Mouse (Mus musculus) embryonic facial prominence, embryonic 14.5 days (tissue): ENCODE measurements around the gene Ly6f. TPM values are rescaled to one million over a fixed set of nuclear protein-coding genes. Genes with fewer than 3 reads are reported as not detected.

ENCODE experiments used
- ATAC-seq: fragments of 200-750 bp; cut with Nextera tagmentation; 2 replicates; pipeline ENCODE4 v1.8.0; 2017; ENCODE audit warnings: low read depth, moderate number of reproducible peaks, moderate TSS enrichment
- DNase-seq: peaks from one replicate; pipeline ENCODE4 v3.0.0-alpha.2; 2015; ENCODE audit warnings: low spot score
- H3K27ac ChIP-seq: fragments of 300-500 bp; sonication (generic); replicated peaks from 2 replicates; pipeline ENCODE4 v1.5.1; 2014; ENCODE audit warnings: low read depth, mild to moderate bottlenecking, low read length, moderate library complexity
- H3K27me3 ChIP-seq: fragments of 300-500 bp; sonication (generic); replicated peaks from 2 replicates; pipeline ENCODE4 v1.6.1; 2014; ENCODE audit warnings: low read length; ENCODE audit not compliant: control insufficient read depth, insufficient read depth
- H3K36me3 ChIP-seq: fragments of 300-500 bp; sonication (generic); 2 replicates; pipeline ENCODE4 v1.6.1; 2014; ENCODE audit warnings: low read length, mixed read lengths; ENCODE audit not compliant: control insufficient read depth, insufficient read depth
- H3K4me1 ChIP-seq: fragments of 300-500 bp; sonication (generic); 2 replicates; pipeline ENCODE4 v1.6.1; 2014; ENCODE audit warnings: antibody characterized with exemption, low read length; ENCODE audit not compliant: control insufficient read depth, insufficient read depth
- H3K4me2 ChIP-seq: fragments of 300-500 bp; sonication (generic); 2 replicates; pipeline ENCODE4 v1.6.1; 2014; ENCODE audit warnings: low read depth, mild to moderate bottlenecking, low read length, moderate library complexity, mixed read lengths
- H3K4me3 ChIP-seq: fragments of 300-500 bp; sonication (generic); 2 replicates; pipeline ENCODE4 v1.5.1; 2014; ENCODE audit warnings: low read depth, mild to moderate bottlenecking, low read length
- H3K9ac ChIP-seq: fragments of 300-500 bp; sonication (generic); 2 replicates; pipeline ENCODE4 v1.6.1; 2014; ENCODE audit warnings: low read depth, mild to moderate bottlenecking, low read length, moderate library complexity, mixed read lengths
- H3K9me3 ChIP-seq: fragments of 300-500 bp; sonication (generic); 2 replicates; pipeline ENCODE4 v1.6.1; 2016; ENCODE audit warnings: low read length; ENCODE audit not compliant: control insufficient read depth
- WGBS: fragments of 180-500 bp; shearing (Covaris S2); extraction: QIAGEN DNeasy Blood & Tissue Kit; methylation state at CpG from one replicate; pipeline ENCODE4 v1.1.7; 2014; 5-methylcytosine and 5-hydroxymethylcytosine counted together
- polyA plus RNA-seq: library from polyadenylated mRNA; unstranded; fragments of >200 nt; fragmentation: Nextera tagmentation; extraction: Ambion mirVana; gene quantifications from 2 replicates; pipeline ENCODE4 v1.2.1, GENCODE M21; 2014

Ly6f gene
- not detected in 2 replicates for polyA plus RNA-seq

DNA sequence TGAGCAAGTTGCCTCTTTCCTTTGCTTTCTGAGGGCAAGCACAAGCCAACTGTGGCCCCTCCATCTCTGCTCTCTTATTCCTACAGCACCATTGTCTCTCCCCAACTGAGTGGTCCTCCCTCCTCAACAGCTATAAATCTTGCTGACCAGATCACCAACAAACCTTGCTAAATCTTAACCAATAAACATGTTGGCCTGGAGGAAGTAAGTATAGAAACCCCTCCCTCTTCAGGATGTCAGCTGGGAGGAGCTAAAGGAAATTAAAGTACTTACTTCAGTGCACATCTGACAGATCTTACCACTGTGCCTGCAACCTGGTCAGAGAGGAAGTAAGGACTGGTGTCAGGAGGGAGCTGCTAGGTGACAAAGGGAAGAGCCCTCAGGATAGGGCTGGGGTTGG is at the start of gene Ly6f:
Gene Ly6f (plus strand): TSS at position 301 of the 400 bp plus-strand sequence.
- Histone ChIP-seq H3K9me3 (no peaks in the 10 kb centered on the region), H3K27me3 (no peaks in the 10 kb centered on the region), H3K4me3 (no peak within 1 kb of the TSS), H3K4me1 (no peaks in the 10 kb centered on the region), H3K4me2 (no peak within 1 kb of the TSS), H3K27ac (no peak within 1 kb of the TSS), H3K9ac (no peak within 1 kb of the TSS), H3K36me3 (no peaks in the 10 kb centered on the region)
- no peak for ATAC-seq
- no peak for DNase-seq

GRCm38 (mm10) chr15:75221942-75222341 is 46.3 kb upstream of the Ly6f start:
- no peak overlapping the region for H3K4me2 ChIP-seq
- ATAC-seq (no peak), DNase-seq (no peak)
- no peak overlapping the region for H3K4me3 ChIP-seq
- H3K9me3 ChIP-seq = no peaks in the 10 kb centered on the region
- H3K36me3 ChIP-seq = no peaks in the 10 kb centered on the region
- H3K27ac ChIP-seq = no peak overlapping the region
- no peak overlapping the region for H3K9ac ChIP-seq
- H3K27me3 ChIP-seq = no peaks in the 10 kb centered on the region
- H3K4me1 ChIP-seq = no peaks in the 10 kb centered on the region

DNA sequence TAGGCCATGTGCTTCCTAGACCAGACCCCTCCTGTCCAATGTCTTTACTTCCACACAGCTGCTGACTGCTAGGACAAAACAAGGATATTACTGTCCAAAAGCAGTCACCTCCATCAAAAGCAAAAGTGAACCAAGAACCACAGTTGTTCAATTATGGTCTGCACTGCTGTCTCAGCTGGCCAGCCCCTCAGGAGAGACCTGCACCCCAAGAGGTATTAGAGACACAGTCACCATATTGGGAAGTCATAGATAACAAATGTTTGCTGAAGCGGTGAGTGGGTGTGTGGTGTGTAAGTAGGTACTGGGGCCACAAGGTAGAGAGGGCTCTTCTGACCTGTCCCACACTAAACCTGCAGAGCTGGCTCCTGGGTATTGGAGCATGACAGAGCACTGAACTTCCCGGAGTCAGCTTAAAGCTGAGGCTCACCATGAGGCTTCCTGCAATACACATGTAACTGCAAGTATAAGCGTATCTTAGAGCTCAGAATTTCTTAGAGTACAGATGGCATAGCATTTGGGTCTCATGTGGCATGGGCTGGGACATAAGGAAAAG is 30.4 kb upstream of the Ly6f start:
- no peak for DNase-seq
- no peaks in the 10 kb centered on the region for H3K9me3 ChIP-seq
- no peak for ATAC-seq
- H3K9ac ChIP-seq = no peak overlapping the region
- H3K27me3 ChIP-seq = no peaks in the 10 kb centered on the region
- H3K4me2 ChIP-seq = no peak overlapping the region
- no peaks in the 10 kb centered on the region for H3K4me1 ChIP-seq
- no peaks in the 10 kb centered on the region for H3K36me3 ChIP-seq
- H3K4me3 ChIP-seq = no peak overlapping the region
- 82% methylated on average over 3 of the region's 3 CpGs for WGBS
- H3K27ac ChIP-seq = no peak overlapping the region

DNA sequence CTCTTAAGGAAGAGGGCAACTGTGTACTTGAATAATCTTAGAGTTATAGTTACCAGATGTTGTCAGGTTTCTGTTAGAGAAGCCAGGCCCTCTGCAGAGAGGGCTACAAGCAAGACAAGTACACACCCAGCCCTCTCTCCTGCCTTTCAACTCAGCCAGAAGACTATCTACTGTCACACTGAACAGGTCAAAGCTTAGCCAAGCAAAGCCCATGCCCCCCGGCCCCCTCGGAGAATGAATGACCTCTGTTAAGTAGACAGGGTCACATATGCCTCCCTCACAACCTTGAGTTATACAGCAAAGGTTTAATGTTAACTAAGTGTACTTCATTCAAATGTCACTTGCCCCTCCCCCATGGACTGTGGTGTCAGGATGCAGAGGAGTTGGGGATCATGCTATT is 27.7 kb upstream of the Ly6f start:
- no peaks in the 10 kb centered on the region for H3K9me3 ChIP-seq
- no peak overlapping the region for H3K4me2 ChIP-seq
- ATAC-seq = no peak
- no peaks in the 10 kb centered on the region for H3K36me3 ChIP-seq
- H3K9ac ChIP-seq = no peak overlapping the region
- 47% methylated on average over 2 of the region's 2 CpGs for WGBS
- H3K27ac ChIP-seq = no peak overlapping the region
- H3K4me3 ChIP-seq = no peak overlapping the region
- DNase-seq = no peak
- H3K27me3 ChIP-seq = no peaks in the 10 kb centered on the region
- no peaks in the 10 kb centered on the region for H3K4me1 ChIP-seq

GRCm38 (mm10) chr15:75242756-75243640 is 25.2 kb upstream of the Ly6f start:
- Histone ChIP-seq H3K27ac (no peak overlapping the region), H3K4me1 (no peaks in the 10 kb centered on the region), H3K27me3 (no peaks in the 10 kb centered on the region), H3K36me3 (no peaks in the 10 kb centered on the region), H3K9ac (no peak overlapping the region), H3K4me2 (no peak overlapping the region), H3K4me3 (no peak overlapping the region), H3K9me3 (no peaks in the 10 kb centered on the region)
- 76% methylated on average over 3 of the region's 3 CpGs for WGBS
- no peak for DNase-seq
- no peak for ATAC-seq

DNA sequence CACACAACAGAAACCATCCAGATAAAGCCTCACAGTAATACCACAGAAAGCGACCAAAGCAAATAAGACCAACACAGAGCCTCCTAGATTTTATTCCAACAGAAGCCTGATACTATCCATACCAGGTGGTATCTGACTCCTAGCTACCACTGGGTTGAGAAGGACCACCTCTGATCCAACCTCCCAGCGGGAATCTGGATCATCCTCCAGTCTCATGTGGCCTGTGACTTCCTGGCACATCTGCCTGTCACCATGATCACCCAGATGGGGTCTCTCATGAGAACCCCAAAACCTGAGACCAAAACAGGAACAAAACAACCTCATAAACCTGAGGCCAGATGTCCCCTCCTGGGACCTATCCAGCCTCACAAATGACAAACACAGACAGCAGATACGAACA is 13.6 kb upstream of the Ly6f start:
- H3K4me2 ChIP-seq = no peak overlapping the region
- DNase-seq (no peak), ATAC-seq (no peak)
- H3K4me3 ChIP-seq = no peak overlapping the region
- no peaks in the 10 kb centered on the region for H3K36me3 ChIP-seq
- H3K27ac ChIP-seq = no peak overlapping the region
- no peaks in the 10 kb centered on the region for H3K27me3 ChIP-seq
- H3K9ac ChIP-seq = no peak overlapping the region
- no peaks in the 10 kb centered on the region for H3K4me1 ChIP-seq
- WGBS = 85% methylated on average over 3 of the region's 3 CpGs
- H3K9me3 ChIP-seq = no peaks in the 10 kb centered on the region

- ATAC-seq = no peak
- no peaks in the 10 kb centered on the region for H3K9me3 ChIP-seq
- no peak overlapping the region for H3K4me2 ChIP-seq
- H3K9ac ChIP-seq = no peak overlapping the region
- no peaks in the 10 kb centered on the region for H3K36me3 ChIP-seq
- H3K27me3 ChIP-seq = no peaks in the 10 kb centered on the region
- no peaks in the 10 kb centered on the region for H3K4me1 ChIP-seq
- H3K4me3 ChIP-seq = no peak overlapping the region
- no peak overlapping the region for H3K27ac ChIP-seq
- no peak for DNase-seq
These were observed 2.4 kb upstream of the Ly6f start for GRCm38 (mm10) chr15:75265863-75266262.

DNA sequence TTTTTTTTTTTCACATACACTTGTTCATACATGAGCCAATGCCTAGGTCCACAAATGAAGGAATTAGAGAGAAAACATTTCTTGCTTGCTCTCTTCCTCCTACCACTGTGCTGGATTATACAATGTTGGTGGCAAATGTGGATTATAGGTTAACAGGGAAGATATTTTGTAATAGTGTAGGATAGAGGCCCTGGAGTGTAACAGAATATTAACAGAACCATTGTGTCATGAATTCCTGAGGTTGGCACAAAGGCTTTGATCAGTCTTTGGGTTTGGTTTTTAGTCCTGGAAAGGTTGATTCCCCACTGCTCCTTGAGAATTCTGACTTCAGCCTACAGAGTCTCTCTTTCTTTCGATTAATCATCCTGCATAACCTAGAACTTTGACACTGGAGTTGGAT is 1.6 kb upstream of the Ly6f start:
- H3K4me3 ChIP-seq = no peak overlapping the region
- no peaks in the 10 kb centered on the region for H3K4me1 ChIP-seq
- H3K27ac ChIP-seq = no peak overlapping the region
- H3K9ac ChIP-seq = no peak overlapping the region
- WGBS = 64% methylated on average over 1 of the region's 1 CpGs
- H3K36me3 ChIP-seq = no peaks in the 10 kb centered on the region
- H3K9me3 ChIP-seq = no peaks in the 10 kb centered on the region
- no peaks in the 10 kb centered on the region for H3K27me3 ChIP-seq
- H3K4me2 ChIP-seq = no peak overlapping the region
- DNase-seq (no peak), ATAC-seq (no peak)
